Mouse (Mus musculus): ENCODE data around the gene Gstm7.
"Not testable (repeated sequence)": the region's sequence is repeated elsewhere in the genome, so short reads cannot be mapped to it uniquely, and the experiment has no call there.

Gene Gstm7

DNA sequence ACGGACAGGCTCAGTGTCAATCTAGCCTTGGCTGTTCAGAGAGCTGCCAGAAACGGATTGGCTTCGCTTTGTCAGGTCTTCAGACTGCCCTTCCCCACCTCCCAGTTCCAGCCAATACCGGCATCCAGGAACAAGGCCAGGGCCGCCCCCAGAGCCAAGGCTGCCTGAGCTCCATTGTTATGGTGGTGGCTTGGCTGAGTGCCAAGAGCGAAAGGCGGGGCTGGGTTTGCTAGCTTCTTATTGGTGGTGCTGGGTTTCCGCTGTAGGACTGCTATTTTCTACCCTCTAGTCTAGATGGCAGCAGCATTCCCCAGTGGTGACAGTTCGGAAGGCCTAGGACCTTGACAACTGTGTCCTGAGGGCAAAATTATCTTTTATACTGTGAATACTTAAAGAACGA lies at the start of gene Gstm7:
Gstm7 (minus strand) TSS at position 148 of the 400 bp plus-strand sequence.
- peak; percentile 87 for DNase-seq (ENCODE audit: extremely low spot score, low read depth, low spot score)

DNA sequence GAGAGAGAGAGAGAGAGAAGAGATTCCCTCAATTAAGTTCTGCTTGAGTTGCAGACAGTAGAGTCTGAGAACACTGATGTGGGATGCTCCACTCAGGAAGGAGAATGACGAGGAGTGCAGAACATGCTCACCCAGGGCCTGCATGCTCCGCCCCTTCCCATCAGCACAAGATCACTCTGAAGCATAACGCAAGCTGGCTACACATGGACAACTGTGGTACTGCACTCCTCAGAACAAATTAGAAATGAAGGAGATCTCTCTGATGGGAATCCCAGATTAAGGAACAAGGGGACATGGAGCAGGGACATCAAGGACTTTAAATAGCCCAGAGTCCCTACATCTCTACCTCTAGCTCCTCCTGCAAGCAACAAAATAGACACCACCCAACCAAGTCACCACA lies 49.6 kb upstream of the Gstm7 start:
- no peak for DNase-seq (ENCODE audit: extremely low spot score, low read depth, low spot score)

DNA sequence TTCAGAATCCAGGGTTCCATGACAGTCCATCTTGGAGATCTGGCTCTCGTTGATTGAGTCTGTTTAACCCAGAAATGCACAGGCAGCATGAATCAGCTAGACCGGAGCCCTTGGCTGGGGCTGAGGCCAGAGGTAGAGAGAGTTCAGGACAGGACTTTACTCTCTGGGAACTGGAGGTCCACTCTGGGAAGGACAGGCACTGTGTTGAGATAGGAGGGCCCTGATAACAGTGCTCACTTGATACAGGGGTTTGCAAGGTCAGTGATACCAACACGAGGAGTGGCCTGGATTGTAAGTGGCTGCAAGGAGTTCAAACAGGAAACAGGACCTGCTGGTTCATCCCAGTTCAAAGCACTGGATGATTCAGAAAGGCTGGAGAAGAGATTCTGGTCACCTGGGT lies 46.1 kb upstream of the Gstm7 start:
- DNase-seq (ENCODE audit: extremely low spot score, low read depth, low spot score): no peak

DNA sequence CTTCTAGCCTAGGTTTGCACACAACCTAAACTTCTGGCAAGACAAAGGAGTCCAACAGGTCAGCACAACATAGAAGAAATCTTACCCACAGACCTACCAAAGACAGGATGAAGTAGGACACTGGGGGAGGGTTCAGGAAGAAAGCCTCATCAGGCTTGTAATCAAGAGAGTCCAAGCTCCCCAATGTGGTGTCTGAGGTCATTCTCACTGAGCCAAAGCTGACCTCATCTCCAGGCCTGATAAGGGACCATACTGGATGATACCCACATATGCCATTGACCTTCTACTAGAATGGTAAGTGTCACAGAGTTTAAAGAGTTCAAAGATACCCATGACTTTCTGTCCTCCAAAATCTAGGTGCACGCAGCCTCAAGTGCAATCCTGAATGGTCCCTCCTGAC lies 42.6 kb upstream of the Gstm7 start:
- no peak for DNase-seq (ENCODE audit: extremely low spot score, low read depth, low spot score)

DNA sequence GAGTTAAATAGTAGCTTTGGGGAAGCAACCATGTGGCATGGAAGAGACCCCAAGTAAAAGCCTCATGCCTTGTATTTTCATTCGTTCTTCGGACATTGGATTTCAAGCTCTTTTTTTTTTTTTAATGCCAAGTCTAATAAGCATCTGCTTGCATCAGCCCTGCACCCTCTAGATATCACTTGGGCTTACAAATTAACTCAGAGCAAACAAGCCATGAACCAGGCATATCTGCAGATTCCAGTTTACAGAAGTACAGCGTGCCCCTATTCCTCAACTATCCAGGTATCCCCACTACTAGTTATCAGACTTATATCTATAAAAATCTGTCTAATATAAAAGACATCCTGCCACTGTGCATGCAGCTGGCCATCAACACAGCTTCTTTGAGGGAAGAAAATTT lies 40.5 kb upstream of the Gstm7 start:
- no peak for DNase-seq (ENCODE audit: extremely low spot score, low read depth, low spot score)

DNA sequence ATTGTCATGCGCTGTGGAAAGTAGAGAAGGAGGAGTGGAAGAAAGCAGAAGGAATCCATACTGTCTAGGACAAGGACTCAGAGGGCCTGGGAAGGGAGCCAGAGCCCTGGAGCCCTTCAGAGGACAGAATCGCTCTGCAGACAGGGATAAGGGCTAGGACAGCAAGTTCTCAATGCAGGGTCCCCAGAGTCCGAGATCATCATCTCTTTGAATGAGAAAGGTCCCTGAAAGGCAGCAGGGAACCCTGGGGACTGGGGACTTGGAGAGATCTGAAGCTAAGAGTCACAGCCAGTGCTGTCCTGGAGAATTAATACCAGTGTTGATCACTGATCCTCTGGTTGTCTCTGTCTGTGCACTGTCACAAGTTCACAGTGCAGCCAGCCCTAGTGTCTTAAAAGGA lies 39.5 kb upstream of the Gstm7 start:
- DNase-seq (ENCODE audit: extremely low spot score, low read depth, low spot score): not testable (repeated sequence)

DNA sequence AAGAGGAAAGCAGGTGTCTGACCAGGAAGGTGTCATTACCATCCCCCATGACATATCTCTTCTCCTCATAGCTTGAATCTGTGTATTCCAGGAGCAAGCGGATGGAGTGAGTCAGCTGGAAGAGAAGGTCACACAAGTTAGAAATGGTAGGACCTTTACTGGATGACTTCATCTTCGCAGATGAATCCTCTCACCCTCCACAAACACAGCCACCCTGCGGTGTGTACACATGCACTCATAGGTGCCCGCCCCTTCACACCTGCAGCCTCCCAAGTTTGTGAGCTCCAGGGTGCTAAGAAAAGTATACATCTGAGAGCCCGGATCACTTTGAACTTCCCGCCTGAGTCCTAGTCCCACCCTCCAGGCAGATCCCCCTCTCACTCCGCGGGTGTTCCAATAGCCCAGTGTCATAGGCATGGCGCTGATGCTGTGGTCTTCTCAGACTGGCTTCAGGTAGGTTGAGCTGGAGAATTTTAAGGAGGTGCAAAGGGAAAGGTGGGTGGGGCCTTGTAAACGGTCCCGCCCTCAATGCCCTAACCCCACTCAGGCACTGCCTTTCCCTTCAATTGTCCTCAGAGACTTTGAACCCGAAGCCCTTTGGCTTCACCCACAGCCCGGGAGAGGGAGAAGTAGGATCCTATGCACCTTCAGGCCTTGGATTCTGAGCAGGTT lies 37.2 kb upstream of the Gstm7 start, which contains the start of gene Gstm3:
Gstm3 (minus strand) TSS at position 560 of the 672 bp plus-strand sequence.
- DNase-seq (ENCODE audit: extremely low spot score, low read depth, low spot score): no peak

DNA sequence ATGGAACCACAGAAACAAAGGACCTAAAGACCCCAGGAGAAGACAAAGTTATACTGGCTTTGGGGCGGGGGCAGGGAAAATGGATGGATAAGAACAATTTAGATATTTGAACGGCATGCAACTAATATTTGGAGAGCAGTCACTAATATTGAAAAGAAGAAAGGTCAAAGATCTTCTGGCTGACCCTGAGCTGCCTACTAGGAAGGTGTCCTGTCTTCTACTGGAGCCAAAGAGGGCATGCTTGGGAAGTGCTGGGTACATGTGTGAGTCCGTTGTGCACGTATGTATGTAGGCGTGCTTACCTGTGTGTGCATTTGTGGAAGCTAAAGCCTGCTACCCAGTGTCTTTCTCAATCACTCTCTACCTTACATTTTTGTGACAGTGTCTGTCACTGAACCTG lies 35.0 kb upstream of the Gstm7 start:
- DNase-seq (ENCODE audit: extremely low spot score, low read depth, low spot score): no peak

DNA sequence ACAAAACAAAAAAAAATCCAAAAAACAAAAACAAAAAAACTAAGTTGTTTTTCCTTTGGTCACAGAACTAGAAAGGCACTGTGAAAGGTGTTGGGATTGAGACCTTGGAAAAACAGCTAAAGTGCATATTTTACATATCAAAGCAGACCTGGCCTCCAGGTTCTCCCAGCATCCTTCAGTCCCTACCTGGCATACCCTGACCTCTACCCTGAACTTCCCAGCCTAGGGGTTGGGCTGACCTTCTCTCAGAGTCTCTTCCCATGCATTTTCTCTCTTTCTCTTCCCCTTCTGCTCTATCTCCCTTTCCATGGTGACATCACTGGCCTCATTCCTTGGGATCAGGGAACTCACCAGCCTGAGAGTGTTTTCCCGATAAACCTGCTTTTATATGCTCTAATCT lies 34.0 kb upstream of the Gstm7 start:
- no peak for DNase-seq (ENCODE audit: extremely low spot score, low read depth, low spot score)

DNA sequence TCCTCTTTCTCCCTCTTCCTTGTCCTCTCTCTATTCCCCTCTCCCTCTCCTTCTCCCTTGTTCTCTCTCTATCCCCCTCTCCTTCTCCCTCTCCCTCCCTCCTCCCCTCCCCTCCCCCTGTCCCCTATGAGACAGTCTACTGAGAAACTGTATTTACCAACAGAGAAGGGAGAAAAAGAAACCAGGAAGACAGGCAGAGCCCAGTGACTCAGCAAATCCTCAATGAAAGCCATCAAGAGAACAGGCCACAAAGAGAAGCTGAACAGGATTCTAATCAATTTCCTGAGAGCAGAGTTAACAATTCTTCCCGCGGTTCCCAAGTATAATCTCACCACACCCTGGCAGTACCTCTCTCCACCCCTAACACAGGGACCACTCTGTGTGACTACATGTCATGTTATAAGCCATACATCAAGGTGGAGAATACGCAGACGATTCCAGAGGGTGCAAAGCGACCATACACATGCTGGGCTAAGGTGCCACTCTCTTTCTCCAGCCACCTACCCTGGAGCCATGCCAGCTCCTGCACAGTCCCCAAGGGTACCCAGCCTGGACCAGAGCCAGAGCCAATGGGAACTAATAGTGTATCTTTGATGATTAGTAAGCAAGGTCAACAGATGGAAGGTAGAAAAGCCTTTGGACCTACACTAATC lies 33.2 kb upstream of the Gstm7 start:
- DNase-seq (ENCODE audit: extremely low spot score, low read depth, low spot score): no peak

DNA sequence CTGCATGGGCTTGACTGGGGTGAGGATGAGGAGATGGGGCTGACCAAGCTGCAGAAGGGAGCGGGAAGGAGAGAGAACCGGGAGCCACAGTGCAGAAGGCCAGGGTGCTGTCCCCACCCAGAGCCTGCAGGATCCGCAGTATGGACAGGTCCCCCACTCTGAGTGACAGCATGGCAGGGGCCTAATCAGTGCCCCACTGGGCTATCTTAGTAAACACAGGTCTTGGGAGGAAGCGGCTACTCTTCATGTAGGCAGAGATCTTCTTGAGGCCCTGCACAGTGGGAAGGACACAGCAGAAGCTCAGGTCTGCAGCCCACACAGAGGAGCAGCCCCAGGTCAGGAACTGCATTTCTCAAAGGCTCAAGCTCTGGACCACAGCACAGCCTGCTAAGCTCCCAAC lies 32.4 kb upstream of the Gstm7 start:
- no peak for DNase-seq (ENCODE audit: extremely low spot score, low read depth, low spot score)

DNA sequence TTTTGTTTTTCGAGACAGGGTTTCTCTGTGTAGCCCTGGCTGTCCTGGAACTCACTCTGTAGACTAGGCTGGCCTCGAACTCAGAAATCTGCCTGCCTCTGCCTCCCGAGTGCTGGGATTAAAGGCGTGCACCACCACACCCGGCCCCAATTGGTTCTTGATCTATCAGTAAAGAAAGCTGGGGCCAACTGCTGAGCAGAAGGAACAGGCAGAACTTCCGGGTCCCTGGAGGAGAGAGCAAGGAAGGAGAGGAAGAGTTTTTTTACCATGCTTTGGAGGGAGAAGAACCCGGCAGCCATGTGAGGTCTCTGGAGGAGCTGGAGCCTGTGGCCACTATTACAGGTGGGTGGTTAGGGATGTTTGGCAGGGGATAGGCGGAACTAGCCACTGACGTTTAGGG lies 23.6 kb upstream of the Gstm7 start:
- DNase-seq (ENCODE audit: extremely low spot score, low read depth, low spot score): not testable (repeated sequence)

DNA sequence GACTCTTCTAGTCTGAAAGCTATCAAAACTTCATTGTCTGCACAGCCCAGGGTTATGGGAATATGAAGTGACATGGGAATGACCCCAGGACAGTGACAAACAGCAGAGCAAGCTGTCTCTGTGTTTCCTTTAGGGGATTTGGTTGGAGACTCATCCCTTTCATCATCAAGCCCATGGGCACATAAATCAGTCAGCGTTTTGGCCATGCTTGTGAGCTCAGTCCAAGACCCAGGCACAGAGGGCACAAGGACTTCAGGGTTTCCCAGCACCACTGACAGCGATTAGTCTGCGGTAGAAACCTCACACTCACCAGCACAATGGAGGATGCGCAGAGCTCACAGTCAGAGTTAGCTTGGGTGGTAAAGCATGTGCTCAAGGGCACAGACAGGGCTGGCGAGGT lies 22.3 kb upstream of the Gstm7 start:
- no peak for DNase-seq (ENCODE audit: extremely low spot score, low read depth, low spot score)

DNA sequence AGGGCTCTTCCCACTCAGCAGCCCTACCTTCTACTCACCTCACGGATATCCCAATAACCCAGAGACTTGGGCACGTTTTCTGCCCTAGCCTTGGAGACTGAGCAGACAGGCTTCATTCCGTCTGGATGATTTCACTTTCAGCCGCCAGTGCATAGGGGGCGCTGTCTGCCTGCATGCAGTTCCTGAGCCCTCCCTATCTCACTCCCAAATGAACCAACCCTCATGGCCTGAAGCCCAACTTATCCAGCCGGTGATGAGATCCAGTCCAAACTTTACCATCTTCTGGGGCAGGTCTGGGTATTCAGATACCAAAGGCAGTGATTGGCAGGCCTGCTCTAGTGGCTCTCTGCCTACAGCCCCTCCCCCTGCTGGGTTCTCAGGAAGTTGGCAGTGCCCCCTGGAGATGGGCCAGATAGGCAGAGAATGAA lies 21.7 kb upstream of the Gstm7 start:
- DNase-seq (ENCODE audit: extremely low spot score, low read depth, low spot score): no peak

DNA sequence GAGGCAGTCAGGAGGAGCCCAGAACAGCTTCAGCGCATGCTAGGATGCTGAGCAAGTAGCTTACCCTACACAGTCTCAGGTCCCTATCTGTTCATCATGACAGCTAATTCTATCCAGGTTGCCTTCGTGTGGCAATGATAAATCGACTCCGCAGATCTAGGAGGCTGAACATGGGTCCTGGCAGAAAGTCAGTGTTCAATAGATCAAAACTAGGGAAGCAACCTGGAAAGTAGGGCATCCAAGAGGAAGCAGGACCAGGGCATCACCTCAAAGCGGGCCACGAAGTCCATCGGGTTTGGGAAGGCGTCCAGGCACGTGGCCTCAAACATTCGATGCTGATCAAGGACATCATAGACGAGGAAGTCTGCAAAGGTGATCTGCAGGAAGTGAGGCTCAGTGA lies 18.9 kb upstream of the Gstm7 start:
- no peak for DNase-seq (ENCODE audit: extremely low spot score, low read depth, low spot score)

DNA sequence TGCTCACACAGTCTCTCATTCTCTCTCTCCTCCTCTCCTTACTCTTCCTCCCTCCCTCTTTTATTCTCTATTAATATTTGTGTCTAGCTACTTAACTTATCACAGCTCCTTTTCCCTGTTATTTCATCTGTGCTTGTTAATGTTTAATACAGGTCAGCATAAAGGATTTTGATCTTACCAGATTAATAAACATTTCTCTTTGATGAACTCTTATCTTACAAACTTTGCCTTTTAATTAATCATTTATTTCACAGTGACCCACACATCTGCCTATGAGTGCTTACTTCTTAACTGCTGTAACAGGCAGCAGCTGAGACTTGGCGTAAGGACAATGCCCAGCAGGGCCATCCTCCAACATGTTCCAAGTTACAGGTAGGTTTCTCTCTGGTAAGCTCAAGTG lies 17.8 kb upstream of the Gstm7 start:
- not testable (repeated sequence) for DNase-seq (ENCODE audit: extremely low spot score, low read depth, low spot score)

DNA sequence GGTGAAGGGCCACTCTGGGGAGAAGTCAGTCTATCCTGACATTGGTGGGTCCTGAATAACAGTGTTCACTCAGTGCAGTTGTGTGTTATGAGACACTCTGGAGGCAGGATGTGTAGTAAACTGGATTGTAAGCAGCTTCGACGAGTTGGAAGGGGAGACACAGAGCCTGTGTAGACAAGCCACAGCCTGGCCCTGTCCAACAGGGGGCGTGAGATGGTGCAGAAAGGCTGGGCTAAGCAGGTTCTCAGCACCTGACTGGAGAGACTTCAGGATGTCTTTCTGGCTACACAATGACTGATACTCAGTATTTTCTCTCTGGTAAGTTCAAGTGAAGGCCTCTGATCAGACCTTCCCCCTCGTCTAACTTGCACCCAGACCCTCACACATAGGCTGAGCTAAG lies 14.1 kb upstream of the Gstm7 start:
- no peak for DNase-seq (ENCODE audit: extremely low spot score, low read depth, low spot score)

DNA sequence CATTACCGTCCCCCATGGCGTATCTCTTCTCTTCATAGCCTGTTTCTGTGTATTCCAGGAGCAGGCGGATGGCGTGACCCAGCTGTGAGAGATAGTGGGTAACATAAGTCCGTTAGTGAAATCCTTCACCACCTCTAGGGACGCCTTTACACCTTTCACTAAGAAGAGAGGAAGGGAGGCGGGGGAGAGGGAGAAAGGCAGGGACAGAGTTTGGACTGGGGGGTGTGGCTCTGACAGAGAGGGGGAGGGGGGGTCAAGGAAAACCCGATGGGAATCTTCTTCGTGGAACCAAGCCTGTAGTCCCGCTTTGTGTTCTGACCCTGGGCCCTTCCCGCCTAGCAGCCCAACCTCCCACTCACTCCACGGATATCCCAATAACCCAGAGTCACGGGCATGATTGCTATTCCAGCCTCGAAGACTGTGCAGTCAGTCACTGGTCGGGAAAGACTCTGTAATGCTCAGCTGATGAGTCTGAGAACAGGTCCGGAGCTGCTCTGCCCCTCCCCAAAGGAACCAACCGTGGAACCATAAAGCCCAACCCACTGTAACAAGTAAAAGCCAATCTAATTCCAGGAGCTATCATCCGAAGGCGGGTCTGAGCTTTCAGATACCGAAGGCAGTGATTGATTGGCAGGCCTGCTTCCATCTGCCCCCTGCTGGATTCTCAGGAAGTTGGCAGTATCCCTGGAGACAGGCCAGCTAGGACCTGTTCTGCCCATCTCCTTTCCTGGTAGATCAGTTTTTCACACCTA lies 11.8 kb upstream of the Gstm7 start, which contains the start of gene Gstm6:
Gstm6 (minus strand) TSS at position 511 of the 752 bp plus-strand sequence.
- no peak for DNase-seq (ENCODE audit: extremely low spot score, low read depth, low spot score)

DNA sequence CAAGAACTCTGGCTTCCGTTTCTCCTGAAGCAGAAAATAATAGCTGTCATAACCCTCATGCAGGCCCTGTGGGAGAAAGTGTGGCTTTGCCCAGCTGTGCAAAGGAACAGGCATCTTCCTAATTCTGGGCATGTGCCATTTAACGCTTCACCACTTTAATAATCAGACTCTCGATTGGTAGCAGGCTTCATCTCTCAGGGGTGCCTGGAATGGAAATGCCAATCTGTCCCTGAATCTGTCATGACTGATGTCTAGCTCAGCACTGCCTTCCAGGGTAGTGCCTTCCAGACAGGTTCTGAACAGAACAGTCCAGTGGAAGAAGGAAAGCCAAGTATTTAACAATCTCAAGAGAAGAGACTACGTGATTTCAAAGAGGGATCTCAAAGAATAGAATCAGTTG lies 9.6 kb upstream of the Gstm7 start:
- no peak for DNase-seq (ENCODE audit: extremely low spot score, low read depth, low spot score)

DNA sequence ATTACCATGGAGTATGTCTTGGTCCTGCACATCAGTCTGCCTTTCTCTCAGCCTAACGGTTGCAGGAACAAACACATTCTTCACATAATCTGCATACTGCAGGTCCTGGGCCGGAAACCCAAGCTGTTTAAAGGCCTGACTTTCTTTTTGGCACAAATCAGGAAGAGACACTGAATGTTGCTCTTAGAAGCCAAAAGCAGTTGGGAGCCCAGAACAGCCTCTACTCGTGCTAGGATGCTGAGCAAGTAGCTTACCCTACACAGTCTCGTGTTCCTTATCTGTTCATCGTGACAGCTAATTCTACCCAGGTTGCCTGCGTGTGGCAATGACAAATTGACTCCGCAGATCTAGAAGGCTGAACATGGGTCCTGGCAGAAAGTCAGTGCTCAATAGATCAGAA lies 8.9 kb upstream of the Gstm7 start:
- no peak for DNase-seq (ENCODE audit: extremely low spot score, low read depth, low spot score)

DNA sequence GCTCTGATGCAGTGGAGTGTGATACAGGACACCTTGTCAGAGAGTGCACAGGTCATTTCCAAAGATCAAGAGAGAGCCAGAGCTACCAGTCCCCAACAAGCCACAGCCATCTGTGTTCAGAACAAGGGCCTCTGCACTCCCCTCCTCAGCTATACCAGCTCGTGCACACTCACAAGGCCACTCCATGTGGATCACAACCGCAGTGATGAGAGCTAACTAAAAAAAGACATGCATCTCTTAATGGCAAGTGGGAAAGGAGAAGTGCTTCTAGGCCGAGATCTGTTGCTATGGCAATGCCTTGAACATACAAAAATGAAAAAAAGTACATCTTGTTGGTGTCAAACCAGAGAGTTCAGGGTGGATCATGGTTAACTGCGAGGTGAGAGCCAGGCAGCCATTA lies 8.2 kb upstream of the Gstm7 start:
- DNase-seq (ENCODE audit: extremely low spot score, low read depth, low spot score): no peak

DNA sequence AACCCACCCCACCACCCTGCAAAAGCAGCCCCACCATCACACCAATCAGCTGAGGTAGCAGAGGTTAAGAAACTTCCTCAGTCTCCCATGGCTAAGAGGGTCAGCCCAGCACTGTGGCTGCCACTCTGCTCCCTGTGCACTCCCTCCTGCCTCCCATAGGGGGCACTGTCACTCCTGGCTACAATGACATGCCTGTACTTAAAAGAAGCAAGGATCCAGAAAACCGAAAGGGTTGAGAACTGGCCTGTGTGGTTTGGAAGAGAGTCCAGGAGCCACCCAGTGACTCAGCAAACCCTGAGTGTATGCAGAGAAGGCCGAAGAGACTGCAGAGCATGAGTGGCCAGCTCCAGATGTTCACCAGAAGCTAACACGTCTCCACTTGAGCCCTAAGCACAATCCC lies 7.8 kb upstream of the Gstm7 start:
- peak; percentile 31 for DNase-seq (ENCODE audit: extremely low spot score, low read depth, low spot score)
